Mouse (Mus musculus) adrenal gland, postnatal 10 days (tissue): ENCODE results near the gene Ppp3cb. TPM values are rescaled to one million over a fixed set of nuclear protein-coding genes. Genes with fewer than 3 reads are reported as not detected.
"Not testable (repeated sequence)": the region's sequence is repeated elsewhere in the genome, so short reads cannot be mapped to it uniquely, and the experiment has no call there.

Source experiments
- DNase-seq: peaks from one replicate; pipeline ENCODE4 v3.0.0; 2021; ENCODE audit warnings: mixed read lengths
- long read RNA-seq, 2 experiments: library from polyadenylated mRNA; stranded (forward); transcript quantifications; one replicate each; pipeline ENCODE4 v2.0.0; 2021
- total RNA-seq, 2 experiments: library from RNA; stranded (reverse); gene quantifications; 2 replicates each; pipeline ENCODE4 v1.2.3; 2021

The Ppp3cb gene
- 10 to 100 TPM; 65.9 to 86.4 TPM for total RNA-seq
- long read RNA-seq, experiment 1, transcript Ppp3cb-206 (12 exons, 2,322 nt) = major isoform, 5 of 20 reads
- long read RNA-seq, experiment 1, partial matches to known transcripts = 7 of 20 reads
- long read RNA-seq, experiment 1, other reads (novel, unspliced or antisense) = 6 of 20 reads
- long read RNA-seq, experiment 2, partial matches to known transcripts = 1 of 16 reads
- long read RNA-seq, experiment 2, other reads (novel, unspliced or antisense) = 8 of 16 reads

DNA sequence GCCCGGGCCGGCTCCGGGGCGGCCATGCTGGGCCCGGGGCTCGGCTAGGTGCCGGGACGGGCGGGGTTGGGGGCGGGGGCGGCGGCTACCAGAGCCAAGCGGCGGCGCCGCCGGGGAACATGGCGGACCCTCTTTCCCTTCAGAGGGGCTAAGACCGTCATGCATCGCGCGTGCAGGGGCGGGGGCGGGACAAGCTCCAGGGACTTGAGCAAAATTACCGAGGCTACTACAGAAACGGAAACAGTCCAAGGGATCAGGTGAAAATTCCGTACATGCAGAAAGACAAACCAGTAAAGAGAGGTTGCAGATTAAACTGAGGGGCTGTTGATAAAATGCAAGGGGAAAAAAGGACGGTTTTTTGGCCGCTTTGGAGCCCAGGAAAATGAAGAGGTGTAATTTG is at the start of gene Ppp3cb:
Gene Ppp3cb (minus strand): TSS at position 159 of the 400 bp plus-strand sequence.
- DNase-seq = peak; percentile 90

DNA sequence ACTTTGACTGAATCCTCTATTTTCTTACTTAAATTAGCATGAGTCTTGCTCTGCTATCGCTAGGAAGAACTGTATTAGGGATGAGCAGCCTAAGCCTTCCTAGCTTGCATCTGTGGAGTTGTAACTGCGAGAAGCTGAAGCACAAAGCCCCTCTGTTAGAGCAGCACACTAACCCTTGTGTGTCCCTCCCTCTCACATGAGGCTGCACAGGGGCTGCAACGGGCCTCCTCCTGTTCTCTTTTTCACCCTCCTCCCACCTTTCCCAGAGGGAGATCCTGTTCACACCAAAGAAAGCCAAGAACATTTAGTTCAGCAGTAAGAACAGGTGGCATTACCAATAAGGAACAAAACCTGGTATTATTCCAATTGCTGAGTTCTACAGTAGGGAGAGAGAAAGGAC is 49.4 kb upstream of the Ppp3cb start:
- DNase-seq = no peak

DNA sequence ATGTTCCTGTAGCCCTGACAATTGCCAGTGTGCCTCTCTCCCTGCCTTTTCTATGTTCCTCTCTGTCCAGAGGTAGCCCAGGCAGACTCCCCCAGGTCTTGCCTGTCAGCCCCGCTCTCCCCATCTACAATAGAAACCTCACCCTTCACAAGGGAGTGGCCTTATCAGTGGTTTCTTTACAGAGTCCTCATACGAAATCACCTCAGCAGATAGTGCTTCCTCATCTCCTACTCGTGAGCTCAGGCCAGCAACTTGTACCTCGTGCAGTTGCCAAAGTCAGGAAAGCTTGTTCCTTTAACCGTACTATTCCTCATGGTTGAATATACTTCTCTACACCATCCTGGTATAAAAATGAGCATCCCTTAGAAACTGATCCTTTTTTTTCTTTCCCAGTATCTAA is 41.1 kb upstream of the Ppp3cb start:
- no peak for DNase-seq

DNA sequence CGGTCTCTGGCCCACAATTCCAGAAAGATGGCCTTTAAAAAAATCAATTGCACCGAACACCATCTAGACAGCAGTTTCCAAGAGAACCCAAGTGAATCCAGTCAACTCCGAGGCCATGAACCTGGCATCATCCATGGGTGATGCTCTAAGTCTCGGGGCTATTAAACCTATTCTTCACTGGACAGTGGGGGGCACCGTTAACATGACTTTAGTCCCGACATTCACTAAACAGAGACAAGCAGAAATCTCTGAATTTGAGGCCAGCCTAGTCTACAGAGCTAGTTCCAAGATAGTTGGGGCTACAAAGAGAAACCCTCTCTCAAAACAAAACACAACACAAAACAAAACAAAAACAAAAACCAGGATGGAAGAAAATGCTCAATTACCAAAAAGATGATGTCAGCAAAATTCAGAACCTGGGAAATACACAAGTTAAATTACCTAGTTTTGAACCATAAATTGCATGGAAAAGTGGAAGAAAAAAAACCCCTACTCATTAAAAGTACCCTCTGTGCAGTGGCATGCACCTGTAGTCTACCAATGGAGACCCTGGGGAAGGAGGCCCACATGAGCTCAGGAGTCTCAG is 32.5 kb upstream of the Ppp3cb start:
- DNase-seq = peak; percentile 6

DNA sequence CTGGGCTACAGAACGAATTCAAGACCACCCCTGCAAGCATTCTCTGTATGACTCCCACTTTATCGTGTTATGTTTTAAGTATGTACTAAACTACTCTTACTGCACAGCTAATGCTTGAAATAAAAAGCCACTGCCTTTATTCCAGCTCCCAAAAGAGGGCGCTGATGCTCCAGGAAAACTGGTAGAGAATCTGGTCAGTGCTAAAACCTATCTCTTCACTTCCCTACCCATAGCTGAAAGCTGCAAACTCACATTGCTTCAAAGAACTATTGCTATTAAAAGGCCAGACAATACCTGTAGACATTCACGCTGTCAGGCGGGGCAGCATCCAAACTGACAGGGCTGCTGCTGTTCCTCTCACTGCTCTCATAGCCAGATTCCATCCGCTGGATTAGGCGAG is 29.8 kb upstream of the Ppp3cb start:
- DNase-seq = peak; percentile 83

DNA sequence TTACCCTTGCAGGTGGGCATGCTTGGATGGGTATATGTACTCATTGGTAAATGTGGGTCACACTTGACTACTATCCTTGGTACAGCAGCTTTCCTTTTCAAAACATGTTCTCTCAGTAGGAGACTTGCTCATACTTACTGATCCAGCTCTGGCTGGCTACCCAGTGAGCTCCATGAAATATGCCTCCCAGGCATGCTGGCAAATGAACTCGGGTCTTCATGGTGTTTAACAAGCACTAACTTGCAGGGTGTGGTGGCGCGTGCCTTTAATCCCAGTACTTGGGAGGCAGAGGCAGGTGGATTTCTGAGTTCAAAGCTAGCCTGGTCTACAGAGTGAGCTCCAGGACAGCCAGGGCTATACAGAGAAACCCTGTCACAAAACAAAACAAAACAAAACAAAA is 26.8 kb upstream of the Ppp3cb start:
- DNase-seq = not testable (repeated sequence)

DNA sequence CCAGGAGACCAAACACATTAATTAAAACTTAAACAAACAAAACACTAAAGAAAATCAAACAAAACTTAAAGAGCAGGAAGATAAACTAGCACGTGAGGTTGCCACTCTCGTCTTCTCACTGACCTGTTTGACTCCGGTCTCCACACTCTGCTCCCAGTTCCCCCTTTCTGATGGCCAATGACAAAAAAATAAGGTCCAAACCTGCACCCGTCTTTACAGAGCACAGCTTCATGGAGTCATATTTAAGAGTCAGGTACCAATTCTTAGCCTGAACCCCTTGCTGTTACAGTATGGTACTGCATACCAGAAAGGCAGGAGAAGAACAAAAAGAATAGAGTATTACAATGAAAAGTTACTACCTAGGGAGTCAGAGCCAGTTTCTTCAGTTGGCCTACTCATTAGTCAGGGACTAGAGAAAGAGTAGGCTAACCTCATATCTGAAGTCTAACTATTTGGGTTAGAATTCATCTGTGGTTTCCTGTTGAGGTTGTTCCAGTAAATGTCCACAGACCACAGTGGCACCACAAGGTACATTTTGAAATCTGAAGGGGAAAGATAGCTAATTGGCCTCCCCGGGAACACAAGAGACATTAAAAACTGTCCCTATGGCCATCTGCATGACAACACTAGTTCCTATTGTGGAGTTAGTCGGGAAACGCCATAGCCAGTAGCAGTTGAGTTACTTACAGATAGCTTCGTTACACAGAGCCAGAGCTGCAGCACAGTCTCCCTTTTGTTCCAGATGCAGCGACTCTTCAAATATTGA is 19.1 kb upstream of the Ppp3cb start:
- DNase-seq = no peak

DNA sequence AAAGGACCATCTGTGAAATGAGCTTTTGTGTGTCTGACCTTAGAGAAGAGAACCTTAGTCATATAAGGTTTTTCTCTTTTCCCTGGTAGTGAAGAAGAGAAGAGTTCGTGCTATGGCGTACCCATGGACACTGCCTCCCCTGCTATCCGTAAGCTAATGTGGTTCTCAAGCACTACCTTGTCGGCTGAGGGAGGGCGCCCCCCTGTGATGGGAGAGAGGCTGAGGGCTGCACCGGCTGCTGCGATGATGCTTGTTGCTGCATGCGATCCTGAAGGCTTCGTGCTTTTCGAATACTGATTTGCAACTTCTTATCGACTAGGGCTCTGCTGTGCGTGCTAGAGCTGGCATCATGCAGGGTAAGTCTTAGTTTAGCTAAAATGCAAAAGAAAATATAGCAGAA is 18.3 kb upstream of the Ppp3cb start:
- DNase-seq = no peak

DNA sequence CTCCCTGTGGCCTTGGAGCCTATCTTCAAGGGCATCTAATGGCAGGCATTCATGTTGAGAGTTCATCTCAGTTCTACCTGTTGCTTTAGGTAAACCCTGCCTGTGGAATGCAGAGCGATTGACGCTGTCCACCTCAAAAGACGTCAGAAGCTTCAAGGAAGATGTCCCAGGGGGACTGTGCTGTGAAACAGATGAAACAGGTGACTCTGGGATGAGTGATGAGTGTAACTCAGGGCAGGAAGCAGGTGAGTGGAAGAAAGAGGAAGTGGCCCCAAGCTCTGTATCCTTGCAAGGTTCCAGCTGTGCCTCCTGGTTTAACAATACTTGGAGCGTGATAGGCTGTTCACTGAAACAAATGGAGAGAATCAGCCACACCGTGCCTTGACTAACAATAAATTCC is 15.5 kb upstream of the Ppp3cb start:
- DNase-seq = no peak

DNA sequence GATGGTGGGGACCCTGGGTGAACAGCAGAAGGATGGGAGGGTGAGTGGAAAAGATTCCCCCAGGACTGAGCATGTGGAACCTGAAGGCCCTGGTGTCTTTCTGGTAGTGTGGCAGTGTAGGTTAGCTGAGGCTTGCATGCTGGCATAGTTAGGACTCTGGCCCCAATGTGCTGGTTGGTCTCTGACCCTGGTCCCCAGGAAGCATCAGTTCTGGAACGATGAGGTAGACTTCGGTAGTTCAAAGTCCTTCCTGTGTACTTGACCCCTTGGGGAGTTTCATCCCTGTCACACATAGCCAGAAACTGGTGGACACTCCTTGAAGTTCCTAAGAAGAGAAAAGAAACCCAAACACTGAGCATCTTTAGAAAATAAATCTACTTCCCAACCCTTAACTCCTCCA is 3.8 kb upstream of the Ppp3cb start:
- no peak for DNase-seq

DNA sequence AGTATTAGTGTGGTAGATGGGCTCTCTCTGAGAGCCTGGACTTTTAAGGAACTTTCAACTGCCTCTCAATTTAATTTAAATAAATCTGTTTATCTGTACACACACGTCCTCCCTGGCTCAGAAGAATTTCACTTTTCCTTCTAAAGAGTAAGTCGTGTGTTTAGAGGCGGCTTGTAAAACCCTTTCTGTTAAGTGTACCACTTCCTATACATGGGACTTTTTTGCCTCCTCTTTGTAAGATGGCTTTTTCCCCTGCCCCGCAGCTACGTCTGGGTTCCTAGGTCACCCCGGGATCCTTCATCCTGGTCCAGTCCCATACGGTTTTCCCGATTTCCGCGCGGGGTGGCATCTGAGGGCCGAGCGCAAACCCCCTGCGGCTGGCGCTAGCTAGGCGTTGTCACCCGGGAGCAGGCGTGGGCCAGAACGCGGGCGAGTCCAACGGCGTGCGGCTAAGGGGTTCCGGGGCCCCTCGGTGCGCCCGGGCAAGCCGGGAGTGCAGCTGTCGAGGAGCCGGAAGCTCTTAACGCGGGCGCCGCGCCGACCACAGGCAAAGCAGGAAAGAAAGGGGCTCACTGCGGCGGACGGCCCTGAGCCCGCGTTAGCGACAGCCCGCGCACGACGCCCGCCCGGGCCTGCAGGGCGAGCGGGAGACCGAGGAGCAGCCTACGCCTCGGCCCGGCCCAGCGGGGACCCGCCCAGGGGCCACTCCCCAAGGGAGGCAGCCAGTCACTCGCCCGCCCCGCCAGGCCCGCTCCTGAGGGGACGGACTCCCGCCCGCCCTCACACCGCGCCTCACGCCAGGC is 643 bp downstream of the Ppp3cb start:
- peak; percentile 96 for DNase-seq

DNA sequence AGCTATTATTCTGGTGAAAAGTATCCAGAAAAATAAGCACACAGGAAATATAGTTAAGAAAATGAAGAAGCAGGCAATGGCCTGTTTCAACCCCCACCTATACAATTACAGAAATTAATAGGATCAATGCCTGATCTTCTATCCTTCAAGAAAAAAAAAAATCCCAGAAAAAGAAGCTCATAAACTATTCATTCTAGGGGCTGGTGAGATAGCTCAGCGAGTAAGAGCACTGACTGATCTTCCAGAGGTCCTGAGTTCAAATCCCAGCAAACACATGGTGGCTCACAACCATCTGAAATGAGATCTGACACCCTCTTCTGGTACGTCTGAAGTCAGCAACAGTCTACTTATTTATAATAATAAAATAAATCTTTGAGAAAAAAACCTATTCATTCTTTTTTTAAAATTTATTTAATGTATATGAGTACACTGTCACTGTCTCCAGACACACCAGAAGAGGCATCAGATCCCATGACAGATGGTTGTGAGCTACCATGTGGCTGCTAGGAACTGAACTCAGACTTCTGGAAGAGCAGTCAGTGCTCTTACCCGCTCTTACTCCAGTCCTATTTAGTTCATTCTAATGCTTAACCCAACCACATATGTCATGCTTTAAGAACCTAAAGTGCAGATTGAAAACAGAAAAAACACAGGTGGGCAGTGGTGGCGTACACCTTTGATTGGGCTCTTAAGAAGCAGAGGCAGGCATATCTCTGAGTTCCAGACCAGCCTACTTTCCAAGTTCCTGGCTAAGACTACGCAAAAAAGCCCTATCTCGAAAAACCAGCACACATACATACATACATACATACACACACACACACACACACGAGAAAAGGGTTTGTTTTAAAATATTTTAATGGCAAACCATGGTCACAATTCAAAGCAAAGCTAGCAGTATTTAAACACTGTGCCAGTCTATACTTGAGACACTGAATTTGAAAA is 1.6 kb downstream of the Ppp3cb start:
- DNase-seq = no peak

DNA sequence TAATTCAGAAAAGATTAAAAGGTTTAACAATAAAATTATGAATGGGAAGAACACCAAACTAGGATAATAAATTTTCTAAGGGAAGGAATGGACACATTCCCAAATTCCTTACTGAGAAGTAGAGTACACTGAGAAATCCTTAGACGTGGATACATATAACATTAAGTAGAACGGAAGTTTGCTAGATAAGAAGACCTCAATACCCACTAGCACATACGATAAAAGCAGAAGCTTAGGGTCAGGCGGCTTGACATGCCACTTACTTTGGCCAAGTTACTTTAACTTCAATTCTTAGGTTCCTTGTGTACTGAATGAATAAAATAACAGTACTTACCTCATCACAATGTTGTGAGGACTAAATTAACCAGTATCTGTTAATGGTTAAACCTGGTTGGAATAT is 16.7 kb downstream of the Ppp3cb start:
- no peak for DNase-seq

DNA sequence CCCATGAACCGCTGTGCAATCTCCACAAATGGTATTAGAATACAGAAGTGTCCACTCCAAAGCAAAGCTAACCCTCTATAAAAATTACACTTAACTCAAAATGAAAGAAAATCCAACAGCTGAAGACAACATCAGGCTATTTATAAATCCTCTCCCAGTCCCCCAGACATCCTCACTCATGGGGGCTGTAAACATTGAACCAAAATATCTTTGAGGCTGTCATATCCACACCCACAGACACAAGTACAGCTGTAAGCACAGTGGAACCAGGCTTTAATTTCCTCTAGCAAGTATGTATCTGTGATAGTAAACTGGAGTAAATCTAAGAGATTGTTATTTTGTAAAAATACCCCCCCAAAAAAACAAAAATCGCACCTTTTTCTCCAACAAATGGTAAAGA is 26.2 kb downstream of the Ppp3cb start:
- DNase-seq = no peak

DNA sequence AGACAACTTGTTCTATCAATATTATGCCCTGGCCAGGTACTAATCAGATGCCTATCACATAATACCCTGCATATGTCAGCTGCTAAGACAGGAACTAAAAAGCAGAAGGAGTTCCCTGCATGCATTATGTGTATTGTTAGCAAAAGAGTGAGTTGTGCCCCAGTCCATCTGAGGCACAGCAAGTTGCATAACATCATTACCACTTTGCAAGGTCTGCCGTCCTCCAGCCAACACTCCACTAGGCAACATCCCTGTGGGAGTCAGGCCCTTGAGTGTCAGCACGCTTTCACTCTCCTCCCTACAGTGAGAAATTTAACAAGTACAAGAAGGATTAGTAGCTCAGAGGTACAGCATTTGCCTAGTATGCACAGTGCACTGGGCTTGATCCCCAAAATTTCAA is 37.9 kb downstream of the Ppp3cb start:
- peak; percentile 43 for DNase-seq

DNA sequence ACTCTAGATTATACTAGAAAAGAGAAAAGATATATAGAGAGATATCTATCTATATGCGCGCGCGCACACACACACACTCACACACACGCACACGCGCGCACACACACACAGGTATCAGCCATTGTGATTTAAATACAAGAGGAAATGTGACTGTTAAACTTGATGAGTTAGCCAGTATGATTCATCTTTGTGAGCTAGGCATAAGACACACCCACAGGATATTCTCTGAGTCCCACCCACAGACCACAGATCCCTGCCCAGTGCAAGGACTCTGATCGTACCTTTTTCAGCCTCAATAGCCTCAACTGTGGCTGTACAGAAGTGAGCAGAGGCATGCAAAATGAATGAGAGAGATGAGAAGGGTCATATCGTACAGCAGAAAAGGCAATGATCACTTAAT is 43.4 kb downstream of the Ppp3cb start:
- DNase-seq = no peak

DNA sequence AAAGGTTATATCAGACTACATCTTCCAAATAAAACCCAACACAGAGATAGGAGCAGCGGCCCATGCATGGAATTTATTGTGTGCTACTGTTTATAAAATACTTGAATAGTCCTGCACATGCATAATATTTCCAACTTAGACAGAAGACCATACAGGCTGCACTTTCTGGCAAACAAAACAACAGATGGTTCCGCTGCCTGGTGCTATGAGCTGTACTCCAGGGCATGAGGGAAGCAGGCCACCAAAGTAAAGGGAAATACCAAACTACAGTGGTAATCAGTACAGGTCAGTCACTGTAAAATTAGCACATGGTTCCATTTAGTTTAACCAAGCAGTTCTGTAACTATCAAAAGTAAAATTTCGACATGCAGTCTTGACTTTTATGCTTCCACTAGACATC is 46.4 kb downstream of the Ppp3cb start:
- DNase-seq = no peak

DNA sequence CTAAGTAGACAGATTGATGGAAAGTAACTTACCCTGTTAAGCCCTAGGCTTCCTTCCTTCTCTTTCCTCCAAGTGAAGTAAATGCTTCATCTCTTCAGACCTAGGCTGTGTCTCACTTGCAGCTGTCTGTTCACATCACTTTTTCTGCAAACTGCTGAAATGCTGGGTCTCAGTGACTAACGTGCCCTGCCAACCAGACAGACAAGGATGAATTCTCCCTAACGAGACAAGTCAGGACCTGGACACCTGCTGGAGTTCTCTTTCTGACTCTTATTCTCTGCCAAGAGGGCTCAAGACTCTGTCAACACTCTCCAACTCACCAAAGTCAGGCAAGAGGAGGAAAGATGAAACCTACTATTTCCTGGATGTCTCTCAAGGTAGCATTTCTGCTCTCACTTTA is 49.8 kb downstream of the Ppp3cb start, which contains the start of gene Mss51:
Gene Mss51 (minus strand): TSS at position 299 of the 400 bp plus-strand sequence.
- DNase-seq = no peak

DNA sequence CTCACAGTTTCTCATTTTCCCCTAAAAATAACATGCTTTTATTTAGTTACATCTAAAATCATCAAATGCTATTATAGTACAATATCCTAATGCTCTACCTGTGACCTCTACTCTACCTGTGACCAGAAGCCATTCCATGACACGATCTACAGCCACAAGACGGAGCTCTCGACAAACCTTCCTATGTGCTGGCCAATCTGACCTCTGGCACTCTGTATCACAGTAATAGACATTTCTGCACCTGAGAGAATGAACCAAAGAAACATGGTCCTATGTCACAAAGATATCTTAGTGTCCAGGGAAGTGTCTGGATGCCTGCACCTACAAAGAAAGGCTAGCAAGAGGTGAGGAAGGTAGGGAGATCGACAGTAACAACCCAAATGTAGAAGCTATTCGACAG is 60.3 kb downstream of the Ppp3cb start:
- DNase-seq = no peak

DNA sequence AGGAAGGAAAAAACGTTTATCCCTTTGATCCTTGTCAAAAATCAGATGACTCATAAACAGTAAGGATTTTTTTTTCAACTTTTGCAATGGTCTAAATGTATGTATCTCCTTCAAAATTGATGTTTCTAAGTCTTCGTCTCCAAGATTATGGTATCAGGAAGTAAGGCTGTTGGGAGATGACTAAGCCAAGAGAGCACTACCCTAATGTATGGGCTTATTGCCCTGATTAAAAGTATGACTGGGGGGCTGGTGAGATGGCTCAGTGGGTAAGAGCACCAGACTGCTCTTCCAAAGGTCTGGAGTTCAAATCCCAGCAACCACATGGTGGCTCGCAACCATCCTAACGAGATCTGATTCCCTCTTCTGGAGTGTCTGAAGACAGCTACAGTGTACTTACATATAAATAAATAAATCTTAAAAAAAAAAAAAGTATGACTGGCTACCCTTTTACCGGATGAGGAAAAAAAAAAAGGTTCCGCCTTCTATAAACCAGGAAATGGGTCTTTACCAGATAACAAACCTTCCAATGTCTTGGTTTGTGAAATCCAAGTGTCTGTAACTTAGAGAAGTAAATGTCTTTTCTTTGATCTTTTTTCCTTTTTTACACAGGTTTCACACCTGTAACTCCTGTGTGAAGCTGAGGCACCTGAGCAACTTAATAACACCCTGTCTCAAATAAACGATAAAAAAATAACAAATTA is 64.2 kb downstream of the Ppp3cb start:
- no peak for DNase-seq

DNA sequence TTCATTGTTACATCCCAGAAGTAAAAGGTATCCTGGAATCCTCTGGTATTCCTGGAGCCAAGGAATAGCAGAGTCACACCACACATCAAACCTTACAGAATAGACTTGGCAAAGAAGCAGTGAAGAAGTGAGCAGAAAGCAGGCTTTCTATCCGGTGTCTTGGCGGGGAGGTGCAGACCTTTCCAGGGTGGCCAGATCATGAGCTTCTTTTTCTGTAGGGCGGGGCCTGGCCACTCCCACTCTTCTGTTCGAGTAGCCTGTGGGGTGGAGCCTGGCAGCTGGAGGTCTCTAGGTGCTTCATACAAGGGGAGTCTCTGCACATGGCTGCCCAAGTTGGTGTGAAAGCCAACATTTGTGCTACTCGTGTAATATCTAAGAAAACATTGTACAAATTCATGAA is 65.2 kb downstream of the Ppp3cb start:
- DNase-seq = peak; percentile 19
